Mouse (Mus musculus) monocyte, adult 5-6 weeks (primary cell): Measurements from ENCODE around the gene Ttyh1. TPM values are rescaled to one million over a fixed set of nuclear protein-coding genes. Genes with fewer than 3 reads are reported as not detected.

Experiments used
- ATAC-seq: fragments of 153-309, 156-312 bp; replicated peaks from 2 replicates; pipeline ENCODE4 v1.8.0; 2017; ENCODE audit warnings: mild to moderate bottlenecking; ENCODE audit not compliant: low TSS enrichment, insufficient number of reproducible peaks, severe bottlenecking, poor library complexity, low FRiP score
- total RNA-seq: library from RNA; stranded (forward); fragments of 200-1000, 200-491, 200-594 nt; gene quantifications from 3 replicates; pipeline ENCODE4 v1.2.3, GENCODE M21; 2017

Ttyh1 gene
- not detected in 3 replicates for total RNA-seq

DNA sequence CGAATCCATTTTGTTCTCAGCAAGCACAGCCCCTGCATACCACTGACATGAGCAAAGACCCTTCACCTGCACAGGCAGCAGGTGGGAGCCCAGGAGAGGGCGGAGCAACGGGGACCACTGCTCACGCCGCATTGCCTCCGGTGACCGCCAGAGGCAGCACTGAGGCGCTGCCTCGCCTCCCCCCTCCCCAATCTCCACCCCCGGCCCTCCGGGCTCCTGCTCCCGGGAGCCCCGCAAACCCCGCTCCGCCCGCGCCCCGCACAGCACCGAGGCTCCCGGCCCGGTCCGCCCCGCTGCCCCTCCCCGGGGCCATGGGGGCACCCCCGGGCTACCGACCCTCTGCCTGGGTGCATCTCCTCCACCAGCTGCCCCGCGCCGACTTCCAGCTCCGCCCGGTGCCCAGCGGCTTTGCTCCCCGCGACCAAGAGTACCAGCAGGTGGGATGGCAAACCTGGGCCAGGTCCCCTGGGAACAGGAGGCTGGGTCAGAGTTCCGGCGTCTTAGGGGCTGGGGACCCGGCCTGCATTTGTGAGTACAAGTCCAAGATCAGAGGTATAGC, at the start of gene Ttyh1:
Gene Ttyh1, plus strand, starts transcription at position 65 of the 559 bp plus-strand sequence.
- ATAC-seq = no peak

DNA sequence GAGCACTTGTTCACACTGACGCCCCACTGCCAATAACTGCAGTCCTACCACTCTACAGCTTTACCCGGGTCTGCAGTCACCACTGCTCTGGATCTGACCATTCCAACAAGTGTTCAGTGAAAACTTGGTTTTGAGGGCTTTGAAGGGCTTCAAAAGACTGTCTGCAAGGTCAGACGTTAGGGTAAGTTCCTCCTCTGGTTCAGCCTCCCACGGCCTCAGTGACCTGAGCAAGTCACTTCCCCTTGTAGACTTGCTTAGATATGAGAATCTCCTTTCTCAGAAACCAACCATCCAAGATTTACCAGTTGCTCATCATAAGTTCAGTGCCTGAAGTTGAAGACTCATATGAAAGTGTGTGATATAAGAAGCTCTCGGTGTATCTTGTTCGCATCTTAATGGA, 48.1 kb upstream of the Ttyh1 start:
- peak; percentile 72 for ATAC-seq

- ATAC-seq = peak; percentile 88
Measured at GRCm38 (mm10) chr7:4073144-4073543, 46.1 kb upstream of the Ttyh1 start.

GRCm38 (mm10) chr7:4079511-4079910, 39.7 kb upstream of the Ttyh1 start:
- ATAC-seq = no peak

DNA sequence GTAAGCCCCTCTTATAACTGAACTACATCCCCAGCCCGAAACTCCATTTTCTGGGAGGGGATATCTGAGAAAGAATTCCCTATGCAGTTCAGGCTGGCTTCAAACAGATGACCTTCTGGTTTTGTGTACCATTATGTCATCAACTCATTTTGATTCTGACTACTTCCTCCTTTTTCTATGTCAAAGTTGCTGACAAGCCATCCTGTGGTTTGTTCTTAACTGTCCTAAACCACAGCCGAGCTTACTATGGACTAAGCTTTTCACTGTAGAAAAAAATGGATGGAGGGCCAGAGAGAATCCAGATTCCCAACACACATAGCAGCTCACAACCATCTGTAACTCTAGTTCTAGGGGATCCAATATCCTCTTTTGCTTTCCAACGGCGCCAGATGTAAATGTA, 38.7 kb upstream of the Ttyh1 start:
- peak; percentile 84 for ATAC-seq

- no peak for ATAC-seq
Measured at GRCm38 (mm10) chr7:4081706-4082105, 37.5 kb upstream of the Ttyh1 start.

- peak; percentile 86 for ATAC-seq
Measured at GRCm38 (mm10) chr7:4082804-4083203, 36.4 kb upstream of the Ttyh1 start.

GRCm38 (mm10) chr7:4084161-4084560, 35.0 kb upstream of the Ttyh1 start:
- ATAC-seq = no peak

DNA sequence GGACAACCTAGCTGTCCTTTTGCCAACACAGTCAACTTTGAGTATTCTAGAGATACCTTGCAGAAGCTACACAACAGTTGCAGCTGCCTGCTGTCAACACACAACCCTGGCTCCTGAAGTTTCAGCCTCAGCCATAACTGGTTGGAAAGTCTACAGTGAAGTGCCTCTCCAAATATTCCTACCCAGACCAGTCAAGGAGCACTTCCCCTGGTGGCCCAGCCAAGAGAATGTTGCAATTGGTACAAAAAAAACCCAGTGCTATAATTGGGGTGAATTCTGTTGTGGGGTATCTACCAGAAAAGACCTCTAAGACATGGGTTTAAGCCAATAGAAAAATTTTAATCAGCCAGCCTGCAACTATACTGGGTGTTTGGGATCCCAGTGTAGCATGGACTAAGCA, 33.6 kb upstream of the Ttyh1 start:
- no peak for ATAC-seq

DNA sequence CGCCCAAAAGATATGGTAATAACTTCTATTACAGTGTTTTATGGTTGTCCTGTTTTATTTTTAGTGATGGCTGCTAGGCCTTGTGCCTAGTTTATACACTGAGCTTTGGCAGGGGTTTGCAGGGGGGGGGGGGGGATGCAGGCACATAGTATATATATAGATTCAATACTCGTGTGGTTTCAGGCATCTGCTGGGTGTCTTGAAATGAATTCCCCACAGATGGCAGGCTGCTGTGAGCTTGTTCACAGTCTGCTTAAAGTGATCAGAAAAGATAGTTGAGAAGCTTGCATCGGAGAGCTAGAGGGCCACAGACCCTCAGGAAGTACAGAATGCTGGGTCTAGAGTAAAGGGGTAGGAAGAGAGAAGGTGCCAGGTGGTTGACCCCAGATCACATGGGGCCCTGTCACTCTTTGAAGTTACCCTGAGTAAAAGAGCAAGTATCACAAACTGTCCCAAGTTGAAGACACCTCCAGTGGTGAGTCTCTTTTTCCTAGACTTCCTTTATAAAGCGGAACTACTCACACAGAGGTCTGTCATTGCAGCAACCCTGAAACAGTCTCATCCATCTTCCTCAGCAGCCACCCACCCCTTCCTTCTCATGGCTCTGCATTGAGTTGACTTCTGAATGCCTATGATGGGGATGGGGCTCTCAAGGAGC, 31.8 kb upstream of the Ttyh1 start:
- peak; percentile 78 for ATAC-seq

- no peak for ATAC-seq
Measured at GRCm38 (mm10) chr7:4087896-4088480, 31.2 kb upstream of the Ttyh1 start.

GRCm38 (mm10) chr7:4088679-4089078, 30.5 kb upstream of the Ttyh1 start:
- ATAC-seq = no peak

DNA sequence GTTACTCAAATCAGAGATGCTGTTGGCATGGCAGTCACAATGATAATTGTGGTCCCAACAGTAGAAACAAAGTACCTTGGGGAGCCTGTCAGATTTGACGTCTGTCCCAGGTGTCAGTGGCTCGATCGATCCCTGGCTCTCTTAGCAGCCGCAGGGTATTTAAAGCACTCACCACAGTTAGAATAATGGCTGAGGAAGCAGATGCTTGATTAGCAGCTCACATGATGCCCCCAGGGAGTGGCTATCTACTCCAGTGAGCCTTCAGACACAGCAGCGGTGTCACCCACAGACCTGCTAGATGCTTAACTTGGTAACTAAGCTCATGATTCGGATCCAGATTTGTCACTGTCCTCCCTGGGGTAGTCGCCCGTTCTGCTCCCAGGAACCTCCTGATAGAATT, 28.0 kb upstream of the Ttyh1 start:
- no peak for ATAC-seq

DNA sequence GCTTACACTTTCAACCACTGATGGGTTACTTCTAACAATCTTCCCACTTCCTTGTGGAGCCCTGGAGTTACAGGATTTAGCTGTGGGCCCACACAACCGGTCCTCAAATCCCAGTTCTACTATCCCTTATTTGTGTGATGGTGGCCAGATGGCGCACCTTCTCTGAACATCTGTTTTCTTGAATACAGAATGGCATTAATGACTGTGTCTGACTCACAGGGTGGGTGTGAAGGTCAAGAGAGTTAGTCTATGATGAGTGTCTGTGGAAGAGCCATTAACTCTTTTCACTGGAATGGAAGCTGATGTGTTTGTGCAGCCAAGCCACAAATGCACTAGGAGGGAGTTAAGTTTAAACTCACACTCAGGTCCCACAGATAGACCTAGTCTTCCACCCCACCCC, 20.9 kb upstream of the Ttyh1 start:
- no peak for ATAC-seq

- peak; percentile 81 for ATAC-seq
Measured at GRCm38 (mm10) chr7:4098832-4099231, 20.4 kb upstream of the Ttyh1 start.

- no peak for ATAC-seq
Measured at GRCm38 (mm10) chr7:4101144-4101543, 18.1 kb upstream of the Ttyh1 start.

DNA sequence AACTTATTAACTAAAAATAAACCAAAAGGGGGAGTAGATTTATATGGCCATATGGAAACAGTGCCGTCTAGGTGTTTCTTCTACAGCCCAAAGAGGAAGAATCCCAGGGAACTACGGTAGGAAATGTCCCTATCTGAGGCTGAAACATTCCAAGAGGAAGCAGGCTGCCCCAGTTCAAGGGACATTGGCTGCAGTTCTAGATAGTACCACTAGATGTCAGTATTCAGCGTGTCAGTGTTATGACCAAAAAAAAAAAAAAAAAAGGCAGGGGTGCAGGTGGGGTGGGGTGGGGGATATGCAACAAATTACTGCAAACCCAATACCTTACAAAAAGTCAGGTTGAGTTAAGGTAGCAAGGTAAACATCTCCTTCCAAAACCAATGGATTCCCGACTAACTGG, 15.8 kb upstream of the Ttyh1 start:
- ATAC-seq = peak; percentile 63; the same call in 1 of the 2 replicates

- no peak for ATAC-seq
Measured at GRCm38 (mm10) chr7:4111766-4112165, 7.4 kb upstream of the Ttyh1 start.

DNA sequence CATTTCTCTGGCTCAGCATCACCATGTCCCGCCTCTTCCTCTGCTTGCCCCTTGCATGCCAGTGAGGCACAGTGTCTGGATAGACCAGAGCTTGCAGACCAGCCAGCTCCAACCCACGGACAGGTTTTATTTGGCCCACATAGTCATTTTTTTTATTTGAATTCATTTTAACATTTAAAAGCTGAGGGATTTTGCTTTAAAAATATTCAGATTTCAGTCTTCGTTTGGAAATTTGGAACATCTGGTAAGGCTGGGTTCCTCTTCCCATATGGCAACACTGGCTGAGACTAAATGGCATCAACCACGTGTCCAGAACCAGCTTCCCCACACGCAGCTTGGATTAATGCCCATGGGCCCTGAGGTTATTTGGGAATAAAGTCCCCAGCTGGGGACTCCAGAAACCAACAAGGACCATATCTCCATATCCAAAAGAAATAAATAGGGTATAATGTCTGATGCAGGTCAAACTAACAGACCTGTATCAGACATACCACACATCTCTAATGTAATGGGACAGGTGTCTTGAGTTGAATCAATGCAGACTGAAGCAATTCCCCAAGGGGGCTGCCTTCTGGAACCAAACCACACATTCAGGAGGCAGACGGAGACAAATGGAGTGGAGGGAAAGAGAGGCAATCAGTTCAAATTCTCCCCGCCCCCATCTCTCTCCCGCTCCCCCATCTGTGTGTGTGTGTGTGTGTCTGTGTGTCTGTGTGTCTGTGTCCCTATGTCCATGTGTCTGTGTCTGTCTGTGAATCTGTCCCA, 2.0 kb upstream of the Ttyh1 start:
- ATAC-seq = no peak
